Mouse (Mus musculus): ENCODE measurements around the gene Il15ra. TPM values are rescaled to one million over a fixed set of nuclear protein-coding genes. Genes with fewer than 3 reads are reported as not detected.

The Il15ra gene
- polyA plus RNA-seq, 1 experiment, result 5.1 TPM

DNA sequence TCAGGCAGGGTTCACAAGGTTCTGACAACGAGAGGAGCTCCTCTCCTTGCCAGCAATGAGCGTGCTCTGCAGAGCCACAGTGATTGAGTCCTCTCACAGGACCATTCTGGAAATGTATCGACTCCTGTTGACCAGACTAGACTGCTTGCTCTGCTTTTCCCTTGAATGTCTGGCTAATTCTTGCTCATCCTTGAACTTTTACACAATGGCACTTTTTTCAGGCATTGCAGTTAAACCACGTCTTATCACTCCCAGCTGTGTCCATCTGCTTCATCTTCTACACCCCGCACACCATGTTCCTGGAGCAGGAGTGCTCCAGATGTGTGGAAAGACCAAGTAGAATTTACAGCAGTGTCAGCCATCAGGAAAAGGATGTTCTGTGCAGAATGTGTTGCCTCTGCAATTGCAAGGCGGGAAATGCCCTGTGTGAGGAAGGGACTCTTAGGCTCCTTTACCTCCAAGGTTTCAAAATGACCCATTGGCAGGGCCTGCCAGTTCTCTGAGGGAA is 7.4 kb downstream of the Il15ra start:
- no peak for TF ChIP-seq CTCF (IDR thresholded peaks at IDR 0.05; ENCODE audit: low read depth, low read length)
- no peak overlapping the region for H3K9ac ChIP-seq (ENCODE audit: low read depth, poor library complexity, severe bottlenecking)
- H3K4me3 ChIP-seq (ENCODE audit: low read depth, low read length), result no peak overlapping the region
- no peaks in the 10 kb centered on the region for H3K4me1 ChIP-seq (ENCODE audit: control insufficient read depth, insufficient read depth, low read length)
- H3K36me3 ChIP-seq (ENCODE audit: control insufficient read depth, insufficient read depth, low read length, poor library complexity, severe bottlenecking), result no peaks in the 10 kb centered on the region
- peaks cover 2% of the 10 kb centered on the region; the same call in 1 of the 2 replicates for H3K27me3 ChIP-seq (ENCODE audit: control insufficient read depth, insufficient read depth, low read length, poor library complexity, severe bottlenecking)
- no peak overlapping the region for H3K27ac ChIP-seq (ENCODE audit: insufficient read depth, low read length)
- no peaks in the 10 kb centered on the region for H3K9me3 ChIP-seq (replicated peaks; ENCODE audit: control insufficient read depth, insufficient read depth, low read length, poor library complexity, severe bottlenecking)

DNA sequence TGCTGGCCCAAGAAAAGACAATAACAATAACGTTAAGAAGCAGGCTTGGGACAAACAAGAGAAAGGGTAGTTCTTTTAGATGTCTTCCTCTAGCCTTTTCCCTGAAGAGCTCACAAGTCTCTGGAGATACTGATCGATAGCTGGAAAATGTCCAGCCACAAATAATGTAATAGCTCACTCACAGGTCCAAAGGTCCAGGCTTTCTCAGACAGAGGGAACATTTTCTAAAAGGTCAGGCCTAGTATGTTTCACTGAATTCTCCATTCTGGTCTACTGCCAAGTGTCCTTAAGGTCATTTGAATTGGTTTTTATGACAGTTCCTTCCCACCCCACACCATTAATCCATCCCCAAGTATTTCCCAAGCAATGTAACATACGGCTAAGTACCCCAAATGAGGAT is 7.9 kb downstream of the Il15ra start:
- TF ChIP-seq EP300 (IDR thresholded peaks at IDR 0.05; ENCODE audit: insufficient read depth, low read depth, low read length) (no peak), POLR2A (IDR thresholded peaks at IDR 0.05; ENCODE audit: insufficient read depth, low read length) (no peak), CTCF (IDR thresholded peaks at IDR 0.05; ENCODE audit: low read depth, low read length) (no peak)
- H3K4me1 ChIP-seq (ENCODE audit: control insufficient read depth, insufficient read depth, low read length), result no peaks in the 10 kb centered on the region
- H3K9ac ChIP-seq (ENCODE audit: low read depth, poor library complexity, severe bottlenecking), result no peak overlapping the region
- H3K4me3 ChIP-seq (ENCODE audit: low read depth, low read length), result no peak overlapping the region
- no peaks in the 10 kb centered on the region for H3K27me3 ChIP-seq (ENCODE audit: control insufficient read depth, insufficient read depth, low read length, poor library complexity, severe bottlenecking)
- no peaks in the 10 kb centered on the region for H3K36me3 ChIP-seq (ENCODE audit: control insufficient read depth, insufficient read depth, low read length, poor library complexity, severe bottlenecking)
- no peaks in the 10 kb centered on the region for H3K9me3 ChIP-seq (replicated peaks; ENCODE audit: control insufficient read depth, insufficient read depth, low read length, poor library complexity, severe bottlenecking)
- no peak overlapping the region for H3K27ac ChIP-seq (ENCODE audit: insufficient read depth, low read length)

DNA sequence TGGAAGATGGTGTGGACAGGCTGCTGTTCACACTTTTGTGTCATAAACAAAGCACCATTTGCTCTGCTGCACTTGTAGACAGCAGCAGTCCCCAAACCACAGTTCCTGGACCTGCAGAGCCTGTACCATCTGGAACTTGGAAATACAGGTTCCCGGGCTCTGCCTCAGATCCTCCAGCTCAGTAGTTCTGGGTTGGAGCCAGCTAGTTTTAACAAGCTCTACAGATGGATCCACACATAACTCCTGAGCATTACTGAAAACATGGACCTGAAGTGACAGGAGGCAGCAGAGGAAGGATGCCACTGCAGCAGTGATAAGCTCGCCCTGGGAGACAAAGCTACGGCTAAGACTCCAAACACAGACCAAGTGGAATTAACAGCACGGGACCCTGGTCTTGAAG is 9.4 kb downstream of the Il15ra start:
- no peaks in the 10 kb centered on the region for H3K27me3 ChIP-seq (ENCODE audit: control insufficient read depth, insufficient read depth, low read length, poor library complexity, severe bottlenecking)
- TF ChIP-seq POLR2A (IDR thresholded peaks at IDR 0.05; ENCODE audit: insufficient read depth, low read length) (no peak), CTCF (IDR thresholded peaks at IDR 0.05; ENCODE audit: low read depth, low read length) (no peak), EP300 (IDR thresholded peaks at IDR 0.05; ENCODE audit: insufficient read depth, low read depth, low read length) (no peak)
- no peaks in the 10 kb centered on the region for H3K4me1 ChIP-seq (ENCODE audit: control insufficient read depth, insufficient read depth, low read length)

DNA sequence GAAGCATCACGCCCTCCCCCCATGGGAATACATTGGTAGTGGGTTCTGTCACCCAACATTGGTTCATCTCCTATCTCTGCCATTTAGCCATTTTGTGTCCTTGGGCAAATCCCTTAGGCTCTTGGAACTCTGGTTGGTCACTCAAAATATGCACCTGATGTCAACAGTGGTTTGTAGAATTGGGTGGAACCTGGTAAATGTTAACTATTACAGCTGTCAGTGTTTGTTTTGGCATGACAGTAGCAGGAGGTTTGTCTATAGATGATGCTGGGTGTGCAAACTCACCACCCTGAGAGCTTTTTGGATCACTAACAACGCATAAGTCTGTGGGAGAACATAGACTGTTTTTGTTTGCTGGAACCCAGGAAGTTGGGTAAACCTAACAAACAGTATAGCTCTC is 13.5 kb downstream of the Il15ra start:
- TF ChIP-seq EP300 (IDR thresholded peaks at IDR 0.05; ENCODE audit: insufficient read depth, low read depth, low read length) (no peak), CTCF (IDR thresholded peaks at IDR 0.05; ENCODE audit: low read depth, low read length) (no peak), POLR2A (IDR thresholded peaks at IDR 0.05; ENCODE audit: insufficient read depth, low read length) (no peak)
- no peak overlapping the region for H3K4me3 ChIP-seq (ENCODE audit: low read depth, low read length)
- H3K27me3 ChIP-seq (ENCODE audit: control insufficient read depth, insufficient read depth, low read length, poor library complexity, severe bottlenecking), result no peaks in the 10 kb centered on the region
- H3K4me1 ChIP-seq (ENCODE audit: control insufficient read depth, insufficient read depth, low read length), result no peaks in the 10 kb centered on the region
- no peak overlapping the region for H3K9ac ChIP-seq (ENCODE audit: low read depth, poor library complexity, severe bottlenecking)
- no peaks in the 10 kb centered on the region for H3K9me3 ChIP-seq (replicated peaks; ENCODE audit: control insufficient read depth, insufficient read depth, low read length, poor library complexity, severe bottlenecking)
- H3K27ac ChIP-seq (ENCODE audit: insufficient read depth, low read length), result no peak overlapping the region
- H3K36me3 ChIP-seq (ENCODE audit: control insufficient read depth, insufficient read depth, low read length, poor library complexity, severe bottlenecking), result no peaks in the 10 kb centered on the region

More for the DNA sequence above, 9.4 kb downstream of the Il15ra start:
- no peaks in the 10 kb centered on the region for H3K36me3 ChIP-seq (ENCODE audit: control insufficient read depth, insufficient read depth, low read length, poor library complexity, severe bottlenecking)
- H3K27ac ChIP-seq (ENCODE audit: insufficient read depth, low read length), result no peak overlapping the region
- no peaks in the 10 kb centered on the region for H3K9me3 ChIP-seq (replicated peaks; ENCODE audit: control insufficient read depth, insufficient read depth, low read length, poor library complexity, severe bottlenecking)
- no peak overlapping the region for H3K9ac ChIP-seq (ENCODE audit: low read depth, poor library complexity, severe bottlenecking)
- H3K4me3 ChIP-seq (ENCODE audit: low read depth, low read length), result no peak overlapping the region

DNA sequence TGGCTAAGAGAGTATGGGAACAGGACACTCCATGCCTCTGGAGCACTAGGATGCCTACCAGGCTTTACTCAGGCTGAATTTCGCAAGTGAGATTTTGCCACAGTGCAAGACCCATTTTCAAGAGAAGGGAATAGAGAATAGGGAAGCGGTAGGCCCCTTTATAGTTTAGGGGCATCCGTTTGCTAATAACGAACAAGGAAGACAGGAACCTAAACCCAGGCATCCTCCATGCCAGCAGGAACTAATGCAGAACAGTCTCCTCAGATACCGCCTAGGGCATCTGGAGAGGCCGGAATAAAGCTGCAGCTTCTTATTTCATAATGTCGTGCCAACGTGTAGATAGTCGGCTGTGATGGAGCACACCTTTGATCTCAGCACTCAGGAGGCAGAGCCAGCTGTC is 17.5 kb downstream of the Il15ra start:
- Histone ChIP-seq H3K27me3 (ENCODE audit: control insufficient read depth, insufficient read depth, low read length, poor library complexity, severe bottlenecking) (no peaks in the 10 kb centered on the region), H3K27ac (ENCODE audit: insufficient read depth, low read length) (no peak overlapping the region), H3K4me1 (ENCODE audit: control insufficient read depth, insufficient read depth, low read length) (no peaks in the 10 kb centered on the region), H3K36me3 (ENCODE audit: control insufficient read depth, insufficient read depth, low read length, poor library complexity, severe bottlenecking) (no peaks in the 10 kb centered on the region), H3K9ac (ENCODE audit: low read depth, poor library complexity, severe bottlenecking) (no peak overlapping the region), H3K9me3 (replicated peaks; ENCODE audit: control insufficient read depth, insufficient read depth, low read length, poor library complexity, severe bottlenecking) (no peaks in the 10 kb centered on the region), H3K4me3 (ENCODE audit: low read depth, low read length) (no peak overlapping the region)
- TF ChIP-seq POLR2A (IDR thresholded peaks at IDR 0.05; ENCODE audit: insufficient read depth, low read length) (no peak), EP300 (IDR thresholded peaks at IDR 0.05; ENCODE audit: insufficient read depth, low read depth, low read length) (no peak), CTCF (IDR thresholded peaks at IDR 0.05; ENCODE audit: low read depth, low read length) (no peak)

DNA sequence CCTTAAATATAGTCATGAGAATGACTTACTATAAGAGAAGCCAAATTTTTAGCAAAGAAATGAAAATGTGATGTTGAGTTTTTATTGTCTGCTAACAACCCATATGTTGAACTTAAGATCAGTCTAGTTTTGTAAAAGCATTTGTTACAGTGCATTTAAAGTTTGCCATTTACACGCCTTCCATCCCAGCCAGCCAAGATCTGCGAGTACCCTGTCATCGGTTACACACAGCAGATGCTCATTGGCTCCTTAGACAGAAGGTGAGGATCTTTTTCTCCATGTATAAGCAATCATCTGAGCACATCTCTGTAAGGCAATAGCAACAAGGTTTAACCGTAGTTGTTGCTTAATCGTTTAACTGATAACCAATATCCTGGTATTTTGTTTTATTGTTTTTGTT is 22.5 kb downstream of the Il15ra start:
- H3K4me1 ChIP-seq (ENCODE audit: control insufficient read depth, insufficient read depth, low read length), result no peaks in the 10 kb centered on the region
- no peak overlapping the region for H3K9ac ChIP-seq (ENCODE audit: low read depth, poor library complexity, severe bottlenecking)
- no peaks in the 10 kb centered on the region for H3K27me3 ChIP-seq (ENCODE audit: control insufficient read depth, insufficient read depth, low read length, poor library complexity, severe bottlenecking)
- no peak overlapping the region for H3K4me3 ChIP-seq (ENCODE audit: low read depth, low read length)
- no peak for TF ChIP-seq CTCF (IDR thresholded peaks at IDR 0.05; ENCODE audit: low read depth, low read length)
- TF ChIP-seq POLR2A (IDR thresholded peaks at IDR 0.05; ENCODE audit: insufficient read depth, low read length), result no peak
- TF ChIP-seq EP300 (IDR thresholded peaks at IDR 0.05; ENCODE audit: insufficient read depth, low read depth, low read length), result no peak
- H3K36me3 ChIP-seq (ENCODE audit: control insufficient read depth, insufficient read depth, low read length, poor library complexity, severe bottlenecking), result no peaks in the 10 kb centered on the region
- H3K9me3 ChIP-seq (replicated peaks; ENCODE audit: control insufficient read depth, insufficient read depth, low read length, poor library complexity, severe bottlenecking), result no peaks in the 10 kb centered on the region
- no peak overlapping the region for H3K27ac ChIP-seq (ENCODE audit: insufficient read depth, low read length)
